Mouse (Mus musculus) CH12.LX (cell line): ENCODE measurements around the gene Exog. TPM values are rescaled to one million over a fixed set of nuclear protein-coding genes. Genes with fewer than 3 reads are reported as not detected.

ENCODE experiments used
- DNase-seq: peaks from one replicate; pipeline ENCODE4 v3.0.0-alpha.2; 2013; ENCODE audit errors: extremely low read depth
- H3K27ac ChIP-seq: 2 replicates; pipeline ENCODE4 v1.5.1; 2012; ENCODE audit warnings: low read depth, mild to moderate bottlenecking, control low read depth, moderate library complexity; ENCODE audit not compliant: insufficient read depth
- H3K27me3 ChIP-seq: replicated peaks from 2 replicates; pipeline ENCODE3; 2012; ENCODE audit warnings: inconsistent platforms
- H3K36me3 ChIP-seq, 2 experiments: replicated peaks in 1 of 2; 2 replicates each; pipeline versions ENCODE3 to v1.6.1; 2012; ENCODE audit warnings: inconsistent platforms in 1 of 2, low read length in 1 of 2, mild to moderate bottlenecking in 1 of 2, mixed read lengths in 1 of 2, moderate library complexity in 1 of 2; ENCODE audit not compliant: control insufficient read depth in 1 of 2, insufficient read depth in 1 of 2
- H3K4me1 ChIP-seq, 2 experiments: 2 replicates each; pipeline ENCODE4 v1.6.1; 2012; ENCODE audit warnings: inconsistent platforms in 1 of 2, moderate library complexity in 1 of 2; ENCODE audit not compliant: insufficient read depth in 2 of 2, control insufficient read depth in 1 of 2
- H3K4me2 ChIP-seq: 2 replicates; pipeline ENCODE4 v1.6.1; 2012; ENCODE audit warnings: low read depth, mild to moderate bottlenecking, control low read depth; ENCODE audit not compliant: poor library complexity, insufficient read depth, severe bottlenecking
- H3K4me3 ChIP-seq, 3 experiments: fragments of 150-350 bp in 1 of 3; sonication (generic) in 1 of 3; replicated peaks in 1 of 3; 2 replicates each; pipeline versions ENCODE3 to v1.5.1; 2011 to 2012; ENCODE audit warnings: low read depth in 2 of 3, low read length in 2 of 3, mild to moderate bottlenecking in 2 of 3, moderate library complexity in 2 of 3, control low read depth in 1 of 3, improper control_type of control experiment in 1 of 3, inconsistent platforms in 1 of 3, mixed read lengths in 1 of 3; ENCODE audit not compliant: poor library complexity in 1 of 3
- H3K79me2 ChIP-seq: replicated peaks from 2 replicates; pipeline ENCODE4 v1.6.1; 2012; ENCODE audit warnings: mild to moderate bottlenecking, moderate library complexity; ENCODE audit not compliant: control insufficient read depth, poor library complexity, insufficient read depth, severe bottlenecking; ENCODE audit errors: extremely low read depth
- H3K9ac ChIP-seq: 2 replicates; pipeline ENCODE4 v1.6.1; 2012; ENCODE audit warnings: low read depth, mild to moderate bottlenecking, control low read depth, moderate library complexity; ENCODE audit not compliant: insufficient read depth
- H3K9me3 ChIP-seq: replicated peaks from 2 replicates; pipeline ENCODE3; 2012; ENCODE audit warnings: low read length, inconsistent platforms, mixed read lengths
- BHLHE40 ChIP-seq: IDR thresholded peaks from 2 replicates; pipeline ENCODE4 v1.6.1; 2011; ENCODE audit warnings: mild to moderate bottlenecking, low read depth, low read length, improper control_type of control experiment
- ELF1 ChIP-seq: IDR thresholded peaks from 2 replicates; pipeline ENCODE4 v1.6.1; 2014; ENCODE audit warnings: low read depth, mild to moderate bottlenecking, inconsistent platforms, low read length, improper control_type of control experiment
- EP300 ChIP-seq: IDR thresholded peaks from 2 replicates; pipeline ENCODE4 v1.6.1; 2011; ENCODE audit warnings: low read length, improper control_type of control experiment
- ETS1 ChIP-seq: conservative IDR thresholded peaks from 2 replicates; pipeline ENCODE4 v1.6.1; 2012; ENCODE audit warnings: low read depth, mild to moderate bottlenecking, inconsistent platforms, low read length, improper control_type of control experiment, moderate library complexity
- IRF4 ChIP-seq: IDR thresholded peaks from 2 replicates; pipeline ENCODE4 v1.6.1; 2014; ENCODE audit warnings: low read depth, mild to moderate bottlenecking, inconsistent platforms, low read length, improper control_type of control experiment
- JUN ChIP-seq: IDR thresholded peaks from 2 replicates; pipeline ENCODE4 v1.6.1; 2011; ENCODE audit warnings: low read depth, mild to moderate bottlenecking, low read length, improper control_type of control experiment, moderate library complexity; ENCODE audit not compliant: insufficient read depth
- JUND ChIP-seq: conservative IDR thresholded peaks from 2 replicates; pipeline ENCODE4 v1.6.1; 2011; ENCODE audit warnings: low read depth, low read length, improper control_type of control experiment
- MAFK ChIP-seq: IDR thresholded peaks from 2 replicates; pipeline ENCODE4 v1.6.1; 2011; ENCODE audit warnings: low read length, improper control_type of control experiment; ENCODE audit not compliant: insufficient replicate concordance
- MAX ChIP-seq: IDR thresholded peaks from 2 replicates; pipeline ENCODE4 v1.6.1; 2011; ENCODE audit warnings: low read length, improper control_type of control experiment
- MAZ ChIP-seq: IDR thresholded peaks from 2 replicates; pipeline ENCODE4 v1.6.1; 2012; ENCODE audit warnings: low read depth, mild to moderate bottlenecking, inconsistent platforms, low read length, improper control_type of control experiment, moderate library complexity
- NRF1 ChIP-seq: IDR thresholded peaks from 2 replicates; pipeline ENCODE4 v1.6.1; 2014; ENCODE audit warnings: low read depth, mild to moderate bottlenecking, inconsistent platforms, low read length, improper control_type of control experiment, moderate library complexity
- POLR2A ChIP-seq: IDR thresholded peaks from 2 replicates; pipeline ENCODE4 v1.6.1; 2011; ENCODE audit warnings: low read depth, mild to moderate bottlenecking, improper control_type of control experiment, low read length
- RAD21 ChIP-seq: IDR thresholded peaks from 2 replicates; pipeline ENCODE4 v1.6.1; 2011; ENCODE audit warnings: low read depth, mild to moderate bottlenecking, low read length, improper control_type of control experiment, moderate library complexity
- RCOR1 ChIP-seq: conservative IDR thresholded peaks from 2 replicates; pipeline ENCODE4 v1.6.1; 2012; ENCODE audit warnings: low read depth, mild to moderate bottlenecking, inconsistent platforms, low read length, improper control_type of control experiment
- SIN3A ChIP-seq: IDR thresholded peaks from 2 replicates; pipeline ENCODE4 v1.6.1; 2012; ENCODE audit warnings: low read length, improper control_type of control experiment, inconsistent platforms
- TBP ChIP-seq: conservative IDR thresholded peaks from 2 replicates; pipeline ENCODE4 v1.6.1; 2011; ENCODE audit warnings: low read depth, low read length, improper control_type of control experiment
- UBTF ChIP-seq: IDR thresholded peaks from 2 replicates; pipeline ENCODE4 v1.6.1; 2012; ENCODE audit warnings: low read depth, mild to moderate bottlenecking, inconsistent platforms, low read length, improper control_type of control experiment, moderate library complexity
- USF1 ChIP-seq: IDR thresholded peaks from 2 replicates; pipeline ENCODE4 v1.6.1; 2014; ENCODE audit warnings: low read depth, mild to moderate bottlenecking, inconsistent platforms, low read length, improper control_type of control experiment
- USF2 ChIP-seq: conservative IDR thresholded peaks from 2 replicates; pipeline ENCODE4 v1.6.1; 2011; ENCODE audit warnings: low read depth, low read length, improper control_type of control experiment
- ZC3H11A ChIP-seq: IDR thresholded peaks from 2 replicates; pipeline ENCODE4 v1.6.1; 2012; ENCODE audit warnings: low read depth, mild to moderate bottlenecking, inconsistent platforms, low read length, improper control_type of control experiment
- ZKSCAN1 ChIP-seq: IDR thresholded peaks from 2 replicates; pipeline ENCODE4 v1.6.1; 2012; ENCODE audit warnings: low read depth, inconsistent platforms, low read length, improper control_type of control experiment, borderline replicate concordance
- ZNF384 ChIP-seq: IDR thresholded peaks from 2 replicates; pipeline ENCODE4 v1.6.1; 2012; ENCODE audit warnings: low read depth, low read length, improper control_type of control experiment, inconsistent platforms
- dilution Hi-C: fragments of 300-500 bp; cut with MboI; formaldehyde crosslinking; loops from 2 replicates; pipeline ENCODE4 v1.14.3; 2020; ENCODE audit warnings: low sequenced_read_pairs; ENCODE audit not compliant: extremely low pct_unique_long_range_greater_than_20kb, extremely low pct_ligation_motif_present
- in situ Hi-C: fragments of 300-500 bp; cut with MboI; formaldehyde crosslinking; loops from 3 replicates; pipeline ENCODE4 v1.14.3; 2019; ENCODE audit warnings: low sequenced_read_pairs, low pct_ligation_motif_present, low pct_unique_long_range_greater_than_20kb, mixed read lengths
- polyA plus RNA-seq: library from polyadenylated mRNA; unstranded; fragments of >175 nt; gene quantifications from 2 replicates; pipeline ENCODE4 v1.2.1, GENCODE M21; 2012; ENCODE audit warnings: low read depth; ENCODE audit not compliant: insufficient read length
- total RNA-seq, 2 experiments: library from RNA; depleted of rRNA; stranded (reverse); fragments of 300-350 nt in 1 of 2; fragments of >200 nt in 1 of 2; gene quantifications; 2 replicates each; pipeline ENCODE4 v1.2.3; 2012 to 2014

Gene Exog
- total and polyA plus RNA-seq, 3 experiments: 6.6 to 8.8 (median 7.1) TPM

- no peak overlapping the region for H3K9ac ChIP-seq
- no peak for TF ChIP-seq SIN3A
- TF ChIP-seq RCOR1: no peak
- TF ChIP-seq EP300: no peak
- TF ChIP-seq TBP: no peak
- no peak for TF ChIP-seq USF2
- TF ChIP-seq RAD21: no peak
- peak overlapping the region; percentile 35 to 84 (median 65) for H3K4me3 ChIP-seq
- H3K27me3 ChIP-seq: peaks cover 61% of the 10 kb centered on the region
- no peaks in the 10 kb centered on the region for H3K36me3 ChIP-seq
- peak overlapping the region; percentile 54 for H3K4me2 ChIP-seq
- in situ Hi-C loops: no loop called here
- H3K27ac ChIP-seq: no peak overlapping the region
- dilution Hi-C loops: no loop called here
- H3K9me3 ChIP-seq: peaks cover 3% of the 10 kb centered on the region
- no peaks in the 10 kb centered on the region for H3K79me2 ChIP-seq
- no peak for DNase-seq
- H3K4me1 ChIP-seq: peaks cover 0 to 29% of the 10 kb centered on the region in 2 experiments; a peak in 2 of 4 replicates
These were observed 41.5 kb upstream of the Exog start for GRCm38 (mm10) chr9:119403236-119403641.

- Histone ChIP-seq H3K27me3 (peaks cover 63% of the 10 kb centered on the region), H3K9me3 (peaks cover 2% of the 10 kb centered on the region), H3K27ac (no peak overlapping the region), H3K79me2 (no peaks in the 10 kb centered on the region), H3K4me1 (peaks cover 0 to 29% of the 10 kb centered on the region in 2 experiments; a peak in 2 of 4 replicates), H3K9ac (no peak overlapping the region), H3K4me2 (peak overlapping the region; percentile 54; the same call in 1 of the 2 replicates), H3K36me3 (no peaks in the 10 kb centered on the region), H3K4me3 (no peak overlapping the region)
- in situ Hi-C loops (no loop called here), dilution Hi-C loops (no loop called here)
- TF ChIP-seq MAZ: no peak
- TF ChIP-seq BHLHE40: peak; percentile 89
- peak; percentile 39; the same call in 1 of the 2 replicates for TF ChIP-seq MAX
- TF ChIP-seq ETS1: peak; percentile 39; the same call in 1 of the 2 replicates
- no peak for DNase-seq
These were observed 40.7 kb upstream of the Exog start for GRCm38 (mm10) chr9:119404090-119404489.

GRCm38 (mm10) chr9:119407884-119408283 lies 36.9 kb upstream of the Exog start:
- TF ChIP-seq UBTF: no peak
- TF ChIP-seq ZNF384: no peak
- no peak for TF ChIP-seq JUND
- no peak for TF ChIP-seq POLR2A
- TF ChIP-seq ELF1: no peak
- TF ChIP-seq BHLHE40: no peak
- TF ChIP-seq ZKSCAN1: no peak
- no peak for TF ChIP-seq USF1
- TF ChIP-seq MAFK: no peak
- TF ChIP-seq JUN: no peak
- no peak for TF ChIP-seq IRF4
- no peak for TF ChIP-seq NRF1
- TF ChIP-seq ZC3H11A: no peak
- Histone ChIP-seq H3K36me3 (no peaks in the 10 kb centered on the region), H3K4me2 (no peak overlapping the region), H3K27me3 (peaks cover 47% of the 10 kb centered on the region), H3K4me3 (no peak overlapping the region), H3K27ac (no peak overlapping the region), H3K79me2 (no peaks in the 10 kb centered on the region), H3K9me3 (no peaks in the 10 kb centered on the region), H3K4me1 (peaks cover 0 to 16% of the 10 kb centered on the region in 2 experiments; a peak in 2 of 4 replicates), H3K9ac (no peak overlapping the region)
- in situ Hi-C loops (no loop called here), dilution Hi-C loops (no loop called here)
- DNase-seq: no peak
